Mouse (Mus musculus) ES-Bruce4 (cell line): ENCODE data around the gene Sbf2.

ENCODE experiments used
- CTCF ChIP-seq: IDR thresholded peaks from one replicate; pipeline ENCODE4 v1.8.1; 2011; ENCODE audit warnings: low read depth, low read length
- EP300 ChIP-seq: IDR thresholded peaks from 2 replicates; pipeline ENCODE4 v1.6.1; 2011; ENCODE audit warnings: low read depth, low read length; ENCODE audit not compliant: insufficient read depth

GRCm38 (mm10) chr7:110391632-110392031 lies 223.1 kb downstream of the Sbf2 start:
- no peak for TF ChIP-seq CTCF
- TF ChIP-seq EP300, result no peak
